Mouse (Mus musculus) thymus, adult 18-20 months (tissue): ENCODE data around the gene Ydjc.
A peak's percentile ranks its signal among the peaks of the same experiment; 100 is the strongest.

ENCODE experiments used
- DNase-seq, 2 experiments: peaks; one replicate each; pipeline ENCODE4 v3.0.0; 2022; ENCODE audit warnings: mixed read lengths in 2 of 2

Ydjc gene

DNA sequence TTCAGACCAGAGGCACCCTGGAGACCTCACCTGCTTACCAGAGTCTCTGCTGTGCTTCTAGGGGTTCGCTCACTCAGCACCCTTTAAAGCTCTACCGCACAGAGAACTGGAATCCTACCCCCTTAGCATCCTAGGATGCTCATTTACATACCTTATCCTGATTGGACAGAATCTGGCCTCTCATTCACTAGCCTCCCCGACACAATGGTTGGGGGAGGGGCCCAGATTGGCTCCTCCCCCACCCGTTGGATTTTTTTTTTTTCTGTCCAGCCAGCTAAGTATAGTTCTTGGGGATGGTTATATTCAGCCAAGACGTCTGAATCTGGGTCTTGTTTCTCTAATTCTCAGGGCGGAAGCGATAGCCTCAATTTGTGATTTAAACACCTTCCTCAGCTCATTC lies at the start of gene Ydjc:
TSS of gene Ydjc (plus strand) at position 283 of the 400 bp plus-strand sequence.
- no peak for DNase-seq

DNA sequence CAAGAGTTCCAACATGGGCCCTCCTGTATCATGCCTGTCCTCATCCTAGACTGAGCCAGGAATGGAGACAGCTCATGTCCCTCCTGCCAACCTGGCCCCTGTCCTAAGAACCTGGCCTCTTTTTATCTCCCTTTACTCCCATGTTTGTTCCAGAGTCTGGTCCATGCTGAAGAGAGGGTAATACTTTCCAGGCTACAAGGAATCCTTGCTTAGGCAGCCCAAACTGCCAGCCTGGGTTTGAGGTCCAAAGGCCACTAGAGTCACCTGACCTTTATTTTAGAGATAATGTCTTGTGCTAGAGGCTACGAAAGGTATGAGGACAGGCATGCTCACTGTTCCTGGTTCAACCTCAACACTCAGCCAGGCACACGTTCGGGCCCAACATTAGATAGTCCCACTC lies 47.5 kb upstream of the Ydjc start:
- no peak for DNase-seq

DNA sequence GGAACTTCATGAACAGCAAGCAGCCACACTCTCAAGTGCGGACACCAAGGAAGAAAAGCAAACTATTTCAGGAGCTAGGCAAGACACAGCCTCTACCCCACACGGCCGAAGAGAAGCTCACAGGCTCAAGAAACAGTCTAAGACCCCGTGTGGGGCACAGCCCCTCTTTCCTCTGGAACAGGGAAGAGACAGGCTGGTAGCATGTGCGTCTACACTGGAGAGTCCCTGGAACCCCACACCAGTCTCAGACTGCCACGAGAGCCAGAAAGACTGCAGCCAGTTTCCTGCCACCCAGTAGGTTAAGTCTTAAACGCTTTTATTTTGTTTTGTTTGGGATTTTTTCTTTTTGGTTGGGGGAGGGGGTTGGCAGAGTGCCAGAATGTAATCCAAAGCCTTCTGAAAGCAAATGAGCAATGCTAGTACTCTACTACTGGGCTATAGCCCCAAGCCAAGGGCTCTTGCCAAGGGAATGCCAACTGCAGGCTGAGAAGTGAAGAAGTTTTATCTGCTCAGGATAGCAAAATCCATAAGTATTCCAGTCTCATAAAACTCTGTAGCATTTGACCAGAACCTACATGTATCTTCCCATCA lies 41.7 kb upstream of the Ydjc start:
- DNase-seq = no peak

DNA sequence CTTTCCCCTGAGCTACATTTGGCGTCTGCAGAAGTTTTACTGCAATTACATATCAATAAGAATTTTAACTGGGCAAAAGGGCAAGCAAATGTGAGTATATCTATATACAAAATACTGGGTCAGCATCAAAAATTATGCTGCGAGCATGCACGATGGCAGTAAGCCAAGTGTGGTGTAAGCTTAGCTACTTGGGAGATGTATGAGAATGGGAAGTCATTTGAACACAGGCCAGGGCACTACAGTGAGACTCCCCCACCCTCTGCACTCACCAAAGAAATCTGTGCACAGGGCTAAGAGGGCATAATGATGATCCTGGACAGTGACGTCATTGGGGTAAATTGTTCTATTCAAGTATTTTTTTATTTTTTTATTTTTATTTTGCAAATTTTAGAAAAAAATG lies 39.8 kb upstream of the Ydjc start:
- DNase-seq = no peak

DNA sequence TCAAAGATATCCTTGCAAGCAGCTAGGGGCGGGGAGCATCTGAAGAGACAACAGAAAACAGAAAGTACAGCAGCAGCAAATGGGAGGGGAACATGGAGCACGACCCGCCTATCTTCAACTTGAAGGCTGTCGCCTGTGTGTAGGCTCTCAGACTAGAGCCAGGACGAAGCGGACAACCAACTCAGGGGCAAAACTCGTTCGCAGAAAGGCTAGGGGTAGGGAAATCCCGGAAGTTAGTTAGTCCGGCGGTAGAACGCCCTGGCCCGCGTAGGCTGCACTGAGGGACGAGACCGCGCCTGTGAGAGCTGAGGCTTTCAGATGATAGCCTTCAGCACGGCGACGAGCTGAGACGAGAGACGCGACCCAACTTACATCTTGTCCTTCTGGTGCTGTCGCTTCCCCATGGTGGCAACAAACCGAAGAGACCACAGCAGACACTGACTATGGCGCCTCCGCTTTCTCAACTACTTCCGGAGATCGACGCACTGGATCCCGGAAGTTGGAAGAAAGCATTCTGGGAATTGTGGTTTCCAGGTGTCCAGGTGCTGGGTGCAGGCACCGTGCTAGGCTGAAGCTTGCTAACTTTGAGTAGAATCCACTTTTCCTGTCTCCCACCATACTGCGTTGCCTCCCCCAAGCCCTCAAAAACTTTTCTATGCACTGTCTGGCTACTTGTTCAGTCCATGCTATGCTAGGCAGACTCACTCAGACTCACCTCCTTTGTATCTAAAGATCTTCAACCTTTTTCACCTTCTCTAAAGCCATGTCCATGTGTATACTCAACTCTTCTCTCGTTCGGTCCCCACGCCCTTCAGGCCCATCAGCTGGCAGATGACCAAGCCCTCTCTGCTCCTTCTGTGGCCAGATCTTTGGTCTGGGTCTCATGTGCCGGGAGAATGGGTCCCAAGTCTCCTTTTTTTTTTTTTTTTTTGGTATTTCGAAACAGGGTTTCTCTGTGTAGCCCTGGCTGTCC lies 33.4 kb upstream of the Ydjc start, which contains the start of gene Ppil2:
TSS of gene Ppil2 (minus strand) at position 487 of the 973 bp plus-strand sequence.
- peak; percentile 57 to 70 for DNase-seq

DNA sequence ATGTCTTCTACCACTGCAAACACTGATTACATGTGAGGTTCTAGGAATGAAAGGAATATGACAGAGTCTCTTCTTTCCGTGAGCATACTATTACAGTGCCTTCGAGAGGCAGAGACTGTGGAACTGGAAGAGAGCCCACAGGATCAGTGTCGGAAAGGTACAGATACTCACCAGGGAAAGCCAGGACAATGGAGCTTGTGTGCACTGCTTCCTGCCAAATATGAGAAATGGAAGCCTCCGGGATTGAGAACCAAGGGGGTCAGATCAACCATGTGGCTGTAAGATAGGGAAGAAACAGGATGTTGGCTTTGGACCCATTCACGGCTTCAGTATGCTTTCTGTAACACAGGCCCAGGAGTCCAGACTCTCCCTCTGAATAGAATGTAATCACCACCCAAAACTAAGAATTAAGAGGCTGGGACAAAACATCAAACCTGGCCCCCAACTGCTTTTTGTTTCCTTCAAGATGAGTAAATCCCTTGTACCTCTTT lies 27.1 kb upstream of the Ydjc start:
- no peak for DNase-seq

DNA sequence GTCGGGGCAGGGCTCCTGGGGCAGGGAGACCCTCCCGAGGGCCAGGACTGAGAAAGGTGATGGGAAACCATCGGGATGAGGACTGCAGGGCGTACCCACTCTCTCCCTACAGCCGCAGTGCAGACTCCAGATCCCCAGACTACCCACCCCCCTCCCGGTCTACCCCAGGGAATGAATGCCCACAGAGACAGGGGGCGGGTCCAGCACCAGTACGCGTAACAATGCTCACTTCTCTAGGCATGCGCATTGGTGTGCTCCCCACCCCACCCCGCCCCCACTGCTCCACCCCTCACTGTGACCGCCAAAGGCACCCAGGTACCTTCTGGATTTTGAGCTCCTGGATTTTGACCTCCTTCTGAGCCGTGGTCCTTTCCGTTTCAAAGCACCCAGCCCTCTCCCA lies 22.9 kb upstream of the Ydjc start:
- DNase-seq = no peak

DNA sequence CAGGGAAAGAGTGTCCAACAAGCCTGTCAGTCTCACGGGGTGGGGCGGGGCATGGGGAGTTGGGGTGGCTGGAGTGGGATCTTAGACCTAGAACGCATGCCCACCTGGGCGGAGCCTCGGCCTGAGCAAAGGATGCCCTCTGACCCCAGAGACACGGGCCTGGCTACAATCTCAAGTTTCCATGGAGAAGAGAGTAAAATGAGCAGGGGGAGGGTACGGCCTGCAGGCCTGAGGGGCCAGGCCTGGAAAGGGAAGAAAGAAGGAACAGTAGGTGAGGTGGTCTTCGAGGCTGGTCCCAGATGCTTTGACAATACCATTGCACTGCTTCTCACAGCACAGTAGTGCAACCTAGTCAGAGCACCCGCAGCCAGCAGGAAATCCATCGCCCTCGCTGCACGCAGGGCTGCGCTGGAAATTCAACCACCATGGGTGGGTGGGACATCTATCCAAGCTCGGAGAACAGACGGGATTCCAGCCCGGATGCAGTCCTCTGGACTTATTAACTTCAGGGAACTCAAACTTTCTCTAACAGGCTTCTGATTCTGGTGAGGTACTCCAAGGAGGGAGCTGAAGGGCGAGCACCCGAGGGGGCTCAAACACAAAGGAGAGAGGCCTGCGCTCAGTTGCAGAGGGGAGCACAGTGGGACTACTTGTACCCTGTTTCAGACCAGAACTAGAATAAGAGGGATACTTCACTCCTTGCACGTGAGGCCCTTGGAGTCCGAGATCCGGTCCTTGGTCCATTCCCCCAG lies 20.1 kb upstream of the Ydjc start:
- no peak for DNase-seq

DNA sequence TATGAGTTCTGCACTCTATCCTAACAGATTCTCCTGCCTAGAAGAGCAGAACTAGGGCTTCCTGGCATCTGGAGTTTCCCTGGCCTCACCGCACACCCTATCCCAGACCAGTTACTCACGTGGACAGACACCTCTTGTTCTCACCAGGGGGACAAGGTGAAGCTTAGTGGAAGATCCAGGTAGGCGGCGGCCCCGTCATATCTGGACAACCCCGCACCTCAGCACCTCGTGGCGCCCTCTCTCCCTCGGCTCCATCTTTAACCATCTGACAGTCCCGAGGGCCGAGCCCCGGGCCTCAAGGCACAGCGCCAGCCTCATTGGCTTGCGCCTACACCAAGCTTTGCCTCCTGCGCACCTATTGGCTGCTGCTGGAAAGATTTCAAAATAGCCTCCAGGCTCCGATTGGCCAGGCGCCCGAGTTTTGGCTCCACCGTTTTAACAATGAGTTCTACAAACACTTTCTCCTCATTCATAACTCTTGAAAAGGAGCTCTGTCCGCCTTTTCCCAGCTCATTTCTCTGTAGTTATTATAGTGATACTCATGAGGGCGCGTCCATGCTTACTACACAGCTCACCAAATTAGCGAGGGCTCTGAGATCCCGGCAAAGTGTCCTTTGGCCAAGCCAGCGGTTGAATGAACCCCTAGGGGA lies 19.4 kb upstream of the Ydjc start, which contains the start of gene 2610318N02Rik:
TSS of gene 2610318N02Rik (minus strand) at position 297 of the 650 bp plus-strand sequence.
- DNase-seq = peak; percentile 67 to 80

DNA sequence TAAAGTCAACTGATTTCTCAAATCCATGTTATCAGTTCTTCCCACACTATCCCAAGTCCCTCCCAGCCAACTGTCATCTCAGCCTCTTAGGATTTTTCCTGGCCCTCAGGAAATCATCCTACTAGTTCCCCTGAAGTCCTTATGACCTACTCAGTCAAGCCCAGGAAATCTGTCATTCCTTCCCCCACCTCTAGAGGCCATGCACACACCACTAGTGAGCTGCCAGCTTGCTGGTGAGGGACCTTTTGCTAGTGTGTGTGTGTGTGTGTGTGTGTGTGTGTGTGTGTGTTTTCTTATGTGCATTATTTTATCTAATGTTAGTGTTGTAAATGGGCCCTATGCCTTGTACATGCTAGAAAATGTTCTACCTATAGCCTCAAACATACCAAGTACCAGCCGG lies 17.1 kb upstream of the Ydjc start:
- peak; percentile 14 to 46 for DNase-seq

DNA sequence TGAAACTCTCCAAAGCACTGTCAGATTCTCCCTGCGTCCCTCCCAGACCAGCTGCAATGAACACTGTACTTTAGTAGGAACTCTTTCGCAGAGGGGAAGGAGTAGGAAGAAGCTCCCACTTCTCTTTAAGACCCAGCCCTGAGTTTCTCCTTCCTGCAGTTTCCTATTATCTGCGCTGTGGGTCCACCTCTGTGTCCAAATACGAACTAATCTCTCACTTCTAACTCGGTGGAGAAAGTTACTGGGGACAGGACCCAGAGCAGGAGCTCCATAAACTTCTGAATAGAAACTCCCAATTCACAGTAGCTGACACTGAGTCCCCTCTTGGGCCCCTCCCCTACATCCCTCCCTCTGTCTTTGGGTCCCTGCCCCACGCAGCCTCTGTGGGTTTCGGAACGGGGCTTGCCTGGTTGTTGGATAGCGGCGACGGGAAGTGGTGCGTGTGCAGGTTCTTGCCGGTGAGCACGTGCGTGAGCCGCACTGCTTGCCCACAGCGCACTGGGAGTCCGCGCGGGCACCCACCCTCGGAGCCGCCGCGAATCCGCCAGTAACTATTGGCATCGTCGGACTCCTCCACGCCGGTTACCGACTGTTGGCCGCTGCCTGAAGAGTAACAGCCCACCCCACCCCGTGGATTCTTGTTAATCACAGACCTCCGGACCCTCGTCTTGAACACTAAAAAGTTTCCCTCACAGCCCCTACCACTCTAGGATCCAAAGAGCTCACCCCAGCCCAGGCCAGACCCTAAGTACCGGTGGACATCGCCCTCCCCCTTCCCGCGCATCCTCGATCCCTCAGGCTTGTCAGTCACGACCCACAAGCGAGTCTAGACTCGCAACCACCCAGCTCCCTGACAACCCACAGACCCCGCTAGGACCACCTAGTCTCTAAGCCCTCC lies 13.0 kb upstream of the Ydjc start:
- DNase-seq = peak in 1 of 2 experiments; percentile 34

DNA sequence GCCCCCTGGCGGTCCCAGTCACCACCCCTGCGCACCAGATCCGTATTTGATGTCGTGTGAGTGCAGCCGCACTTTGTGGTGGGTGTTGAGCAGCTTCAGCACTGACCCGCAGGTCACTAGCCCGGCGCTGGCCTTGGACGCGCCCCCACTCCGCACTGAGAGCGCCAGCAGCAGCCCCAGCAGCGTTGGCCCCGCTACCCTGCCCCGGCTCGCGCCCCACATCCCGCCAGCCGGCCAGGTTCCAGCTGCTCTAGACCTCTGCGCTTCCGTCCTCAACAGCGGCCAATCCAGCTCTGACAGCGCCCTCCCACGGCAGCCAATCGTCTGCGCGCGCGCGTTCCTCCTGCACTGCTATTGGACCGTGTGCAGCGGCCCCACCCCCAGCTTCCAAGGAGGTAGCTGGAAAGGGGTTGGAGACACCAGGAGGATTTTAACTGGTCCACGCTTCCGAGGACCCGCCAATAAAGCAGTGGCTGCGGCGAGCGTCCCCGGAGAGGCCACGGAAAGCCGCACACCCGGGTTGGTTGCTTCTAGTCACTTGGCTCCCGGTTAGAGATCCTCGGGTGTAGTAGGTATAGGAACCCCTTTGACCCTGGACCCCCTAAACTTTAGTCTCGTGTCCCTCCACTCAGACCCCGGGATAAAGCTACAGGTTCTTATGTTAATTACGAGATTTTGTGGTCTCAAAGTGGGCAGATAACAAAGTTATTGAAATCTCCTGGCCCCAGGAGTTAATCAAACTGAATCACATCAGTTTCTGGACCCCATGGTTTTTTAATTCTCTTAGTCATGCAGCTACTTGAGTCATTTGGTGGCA lies 12.1 kb upstream of the Ydjc start, which contains the start of gene Sdf2l1:
TSS of gene Sdf2l1 (minus strand) at position 295 of the 817 bp plus-strand sequence.
- DNase-seq = peak; percentile 93 to 94

DNA sequence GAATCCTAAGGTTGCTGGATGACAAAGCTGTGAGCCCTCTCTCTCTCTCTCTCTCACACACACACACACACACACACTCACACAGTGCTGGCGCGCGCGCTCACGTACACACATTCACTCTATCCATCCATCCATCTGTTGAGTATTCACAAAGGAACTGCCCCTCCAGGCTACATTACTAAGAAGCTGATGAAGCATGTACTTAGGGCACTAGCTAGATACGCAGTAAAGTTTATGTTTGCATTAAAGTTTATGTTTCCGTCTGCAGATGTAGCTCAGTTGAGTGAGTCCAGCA lies 11.6 kb upstream of the Ydjc start:
- DNase-seq = no peak

DNA sequence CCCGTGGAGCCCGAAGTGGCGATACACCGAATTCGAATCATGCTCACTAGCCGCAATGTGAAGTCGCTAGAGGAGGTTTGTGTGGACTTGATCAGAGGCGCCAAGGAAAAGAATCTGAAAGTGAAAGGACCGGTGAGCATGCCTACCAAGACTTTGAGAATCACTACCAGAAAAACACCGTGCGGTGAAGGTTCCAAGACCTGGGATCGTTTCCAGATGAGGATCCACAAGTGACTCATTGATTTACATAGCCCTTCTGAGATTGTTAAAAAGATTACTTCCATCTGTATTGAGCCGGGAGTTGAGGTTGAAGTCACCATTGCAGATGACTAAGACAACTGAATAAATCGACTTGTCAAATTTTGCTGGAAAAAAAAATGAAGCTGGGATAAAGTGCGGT lies 7.1 kb upstream of the Ydjc start:
- no peak for DNase-seq

DNA sequence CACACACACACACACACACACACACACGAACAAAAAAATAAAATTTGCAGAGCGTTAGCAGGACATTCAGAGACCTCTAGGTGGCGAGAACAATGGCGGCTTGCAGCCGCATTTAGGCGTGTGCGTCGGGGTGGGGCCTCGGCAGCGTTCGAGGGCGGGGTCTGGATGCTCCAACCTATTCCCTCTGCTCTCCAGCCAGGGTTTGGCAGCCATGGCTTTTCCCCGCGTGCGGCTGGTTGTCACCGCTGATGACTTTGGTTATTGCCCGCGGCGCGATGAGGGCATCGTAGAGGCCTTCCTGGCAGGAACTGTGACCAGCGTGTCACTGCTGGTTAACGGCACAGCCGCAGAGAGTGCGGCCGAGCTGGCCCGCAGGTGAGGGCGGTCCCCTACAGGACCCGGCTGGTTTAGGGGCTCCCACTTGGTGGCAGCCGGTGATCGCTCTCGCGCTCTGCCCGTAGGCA lies 2.4 kb downstream of the Ydjc start, which contains the start of gene Ccdc116:
TSS of gene Ccdc116 (minus strand) at position 458 of the 464 bp plus-strand sequence.
- peak; percentile 54 to 55 for DNase-seq

DNA sequence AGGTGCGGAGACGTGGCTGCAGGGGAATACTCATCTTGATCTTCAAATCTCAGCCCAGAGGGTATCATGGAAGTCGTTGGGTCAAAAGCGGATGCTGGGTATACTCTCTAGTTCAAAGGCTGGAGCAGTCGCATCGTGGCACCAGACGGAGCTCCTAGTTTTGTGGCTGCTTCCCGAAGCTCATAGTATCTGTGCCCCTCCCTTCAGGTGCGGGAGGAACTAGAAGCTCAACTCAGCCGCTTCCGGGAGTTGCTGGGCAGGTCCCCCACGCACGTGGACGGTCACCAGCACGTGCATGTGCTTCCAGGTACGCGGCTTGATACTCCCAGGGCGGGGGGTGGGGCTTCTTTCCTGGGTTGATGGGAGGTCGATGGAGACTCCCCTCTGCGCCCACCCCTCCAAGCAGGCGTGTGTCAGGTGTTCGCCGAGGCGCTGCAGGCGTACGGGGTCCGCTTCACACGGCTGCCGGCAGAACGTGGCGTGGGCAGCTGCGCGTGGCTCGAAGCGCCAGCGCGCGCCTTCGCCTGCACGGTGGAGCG lies 3.0 kb downstream of the Ydjc start:
- DNase-seq = peak in 1 of 2 experiments; percentile 15

DNA sequence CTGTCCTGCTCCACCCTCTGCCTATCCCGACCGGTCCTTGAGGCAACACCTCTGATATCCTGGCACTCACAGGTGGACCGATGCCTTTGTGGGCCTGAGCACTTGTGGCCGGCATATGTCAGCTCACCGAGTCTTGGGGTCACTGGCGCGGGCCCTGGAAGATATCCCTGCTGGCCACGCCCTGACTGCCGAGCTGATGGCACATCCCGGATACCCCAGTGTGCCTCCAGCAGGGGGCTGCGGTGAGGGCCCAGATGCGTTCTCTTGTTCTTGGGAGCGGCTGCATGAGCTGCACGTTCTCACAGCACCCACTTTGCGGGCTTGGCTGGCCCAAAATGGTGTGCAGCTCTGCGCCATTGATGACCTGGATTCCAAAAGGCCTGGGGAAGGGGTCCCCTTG lies 3.7 kb downstream of the Ydjc start:
- DNase-seq = peak in 1 of 2 experiments; percentile 16

DNA sequence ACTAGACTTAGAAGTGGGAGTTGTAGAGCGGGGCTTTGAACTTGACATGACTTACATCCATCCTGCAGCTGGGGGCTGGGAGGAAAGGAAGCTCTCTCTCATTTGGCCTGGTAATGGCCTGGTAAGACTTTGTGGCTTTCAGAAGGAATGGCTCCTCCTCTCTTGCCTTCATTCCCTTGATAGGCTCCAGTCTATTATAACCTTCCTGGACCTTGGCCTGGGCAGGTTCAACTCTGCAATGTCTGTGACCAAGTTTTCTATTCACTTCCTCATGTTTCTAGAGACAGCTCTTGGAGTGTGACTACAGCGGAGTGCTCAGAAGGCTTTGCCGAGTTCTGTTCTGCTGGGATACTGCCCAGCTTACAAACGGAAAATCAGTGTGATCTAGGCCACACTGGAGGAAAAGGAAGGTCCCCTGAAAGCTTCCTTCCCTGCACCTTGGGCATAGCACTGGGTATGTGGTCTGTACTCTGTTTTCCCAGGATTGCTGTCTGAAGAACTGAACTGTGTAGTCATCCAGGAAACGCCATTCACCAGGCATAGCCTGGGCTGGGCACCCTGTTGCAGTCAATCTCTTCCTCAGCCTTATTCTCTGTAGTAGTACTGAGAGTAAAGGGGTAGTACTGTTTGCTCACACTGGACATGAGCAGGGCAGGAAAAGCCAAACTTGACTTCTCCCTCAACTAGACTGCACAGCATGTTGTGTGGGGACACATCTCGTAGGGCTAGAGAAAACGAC lies 6.3 kb downstream of the Ydjc start:
- no peak for DNase-seq

DNA sequence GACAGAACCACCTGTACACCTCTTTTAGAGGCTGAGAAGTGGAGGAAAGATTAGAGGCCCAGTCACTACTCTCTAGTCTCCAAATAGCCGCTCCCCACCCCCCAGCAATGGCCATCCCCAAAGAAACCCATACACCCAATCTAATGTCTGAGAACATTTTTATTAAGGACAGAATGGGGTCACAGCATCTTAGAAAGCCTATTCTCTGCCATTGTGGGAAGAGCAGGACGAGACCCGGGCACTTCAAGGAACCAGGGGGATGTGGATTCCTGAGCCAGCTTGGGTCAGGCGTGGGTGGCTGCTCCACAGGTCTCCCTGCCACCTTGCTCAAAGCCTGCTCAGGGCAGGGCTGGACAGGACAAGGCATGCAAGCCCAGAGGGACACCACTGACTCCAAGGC lies 7.5 kb downstream of the Ydjc start:
- no peak for DNase-seq
